Comparison of ENCODE assay signal across 22 mouse cellular contexts in the genomic region with DNA sequence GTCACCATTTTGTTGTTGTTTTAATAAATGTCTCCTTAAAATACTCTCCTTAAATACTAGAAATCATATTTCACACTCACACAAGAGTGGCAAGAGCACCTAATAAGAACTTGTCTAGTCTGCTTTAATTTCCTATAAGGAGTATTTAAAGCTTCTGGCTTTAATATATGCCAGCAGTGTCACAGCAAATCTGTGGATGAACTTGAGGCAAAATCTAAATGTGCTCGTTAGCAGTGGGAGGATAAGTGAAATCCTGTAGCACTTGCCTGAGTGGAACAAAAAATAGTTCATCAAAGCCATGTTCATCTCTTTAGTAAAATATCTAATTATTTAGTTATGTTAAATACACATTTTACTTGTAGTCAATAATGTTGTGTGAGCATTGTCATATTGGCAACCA.
A peak's percentile ranks its signal among the peaks of the same experiment; 100 is the strongest.
DNase-seq lines count a peak whose midpoint lies in the region; ATAC-seq and TF ChIP-seq lines count a peak whose summit lies in the region.
"Had no signal": no experiment of that assay in that cellular context is flagged by ENCODE, and none has a peak within 500 bp of the region (broad histone marks: within the 10 kb centered on the region; RNA-seq: fewer than 3 reads in every experiment).

No protein-coding gene starts in this region.

- intact Hi-C loops in left cerebral cortex, adult 2 months (cut with DNase I): no loop called here
- intact Hi-C loops in left cerebral cortex, postnatal 36 days (cut with DNase I): no loop called here

- ATAC-seq in frontal cortex, adult (ENCODE audit: low TSS enrichment): peak; percentile 62; the same call in 1 of the 2 replicates
- ATAC-seq: activated CD4-positive, CD25-positive, alpha-beta regulatory T cell, adult 4 months; CD4-positive, CD25-positive, alpha-beta regulatory T cell, adult 4 months; forebrain, embryonic 13.5 days; forebrain, embryonic 15.5 days; forebrain, postnatal 0 days; Patski had no signal

- no peak overlapping the region for H3K4me3 ChIP-seq in left cerebral cortex, adult 2 months
- H3K4me3 ChIP-seq: embryonic facial prominence, embryonic 10.5 days; embryonic facial prominence, embryonic 12.5 days; forebrain, embryonic 13.5 days; forebrain, embryonic 15.5 days had no signal

- TF ChIP-seq CTCF in left cerebral cortex, adult 2 months (IDR thresholded peaks at IDR 0.05): no peak

- DNase-seq in frontal cortex, postnatal 10 days (ENCODE audit: low spot score in 2 of 2): no peak
- DNase-seq in left cerebral cortex, adult 2 months (ENCODE audit: extremely low spot score in 1 of 2, low spot score in 2 of 2): no peak
- DNase-seq in left cerebral cortex, postnatal 36 days (ENCODE audit: low spot score in 2 of 2): no peak
- DNase-seq in liver: no peak
- DNase-seq: adrenal gland, adult 8-10 months; adrenal gland, postnatal 14 days; adrenal gland, postnatal 36 days; B cell, adult 2 months; cerebellum, adult 11 months; cerebellum, adult 18-20 months; cerebellum, adult 8-10 months; cerebellum, adult 9-11 months; cerebellum, postnatal 25 days; forebrain, postnatal 0 days had no signal

- H3K27ac ChIP-seq in left cerebral cortex, adult 2 months: peak overlapping the region; percentile 2; the same call in 1 of the 2 replicates
- H3K27ac ChIP-seq: embryonic facial prominence, embryonic 10.5 days; embryonic facial prominence, embryonic 12.5 days; forebrain, embryonic 13.5 days; forebrain, embryonic 15.5 days had no signal
